8 mouse cellular contexts compared by ENCODE assay signal in genomic region chr6:55294549-55295131, GRCm38 (mm10). TPM values are rescaled to one million over a fixed set of nuclear protein-coding genes. Genes with fewer than 3 reads are reported as not detected.
DNase-seq lines count a peak whose midpoint lies in the region; ATAC-seq lines count a peak whose summit lies in the region.

No protein-coding gene starts in this region.

- H3K4me2 ChIP-seq in midbrain, embryonic 15.5 days: no peak overlapping the region
- no peak overlapping the region for H3K4me2 ChIP-seq in midbrain, embryonic 16.5 days (ENCODE audit: low read length)
- H3K4me2 ChIP-seq in hindbrain, embryonic 12.5 days (replicated peaks): no peak overlapping the region

- peak; percentile 23 for DNase-seq in forelimb bud, embryonic 11.5 days (ENCODE audit: low read depth, low spot score)
- DNase-seq in kidney, adult 9 months: peak; percentile 39
- DNase-seq in testis, postnatal 14 days (ENCODE audit: low spot score): no peak

- no peaks in the 10 kb centered on the region for H3K27me3 ChIP-seq in midbrain, embryonic 15.5 days (replicated peaks)
- H3K27me3 ChIP-seq in midbrain, embryonic 16.5 days (ENCODE audit: control insufficient read depth, insufficient read depth, low read depth, low read length): no peaks in the 10 kb centered on the region
- no peaks in the 10 kb centered on the region for H3K27me3 ChIP-seq in hindbrain, embryonic 12.5 days

- no peaks in the 10 kb centered on the region for H3K36me3 ChIP-seq in midbrain, embryonic 15.5 days (replicated peaks)
- peaks cover 9% of the 10 kb centered on the region for H3K36me3 ChIP-seq in midbrain, embryonic 16.5 days (ENCODE audit: control insufficient read depth, insufficient read depth, low read length)
- H3K36me3 ChIP-seq in hindbrain, embryonic 12.5 days: no peaks in the 10 kb centered on the region

- H3K9me3 ChIP-seq in midbrain, embryonic 15.5 days: no peaks in the 10 kb centered on the region
- H3K9me3 ChIP-seq in midbrain, embryonic 16.5 days (replicated peaks; ENCODE audit: control insufficient read depth, low read length, poor library complexity, severe bottlenecking): no peaks in the 10 kb centered on the region
- H3K9me3 ChIP-seq in hindbrain, embryonic 12.5 days (replicated peaks): no peaks in the 10 kb centered on the region

- ATAC-seq in midbrain, embryonic 15.5 days (replicated peaks): 0 out of 2 replicates have a peak, but pooled peaks have one; percentile 42
- ATAC-seq in midbrain, embryonic 16.5 days: no peak
- peak; percentile 60 for ATAC-seq in megakaryocyte progenitor cell, adult 5-6 weeks (replicated peaks; ENCODE audit: poor library complexity)
- no peak for ATAC-seq in hindbrain, embryonic 12.5 days (ENCODE audit: low FRiP score)
- ATAC-seq in frontal cortex, adult (ENCODE audit: low TSS enrichment): no peak

- H3K27ac ChIP-seq in midbrain, embryonic 15.5 days: no peak overlapping the region
- no peak overlapping the region for H3K27ac ChIP-seq in midbrain, embryonic 16.5 days (ENCODE audit: low read length)
- no peak overlapping the region for H3K27ac ChIP-seq in hindbrain, embryonic 12.5 days

- no peaks in the 10 kb centered on the region for H3K4me1 ChIP-seq in midbrain, embryonic 15.5 days
- peaks cover 3% of the 10 kb centered on the region; the same call in 1 of the 2 replicates for H3K4me1 ChIP-seq in midbrain, embryonic 16.5 days (ENCODE audit: control insufficient read depth, insufficient read depth, low read length)
- H3K4me1 ChIP-seq in hindbrain, embryonic 12.5 days: 0 out of 2 replicates have a peak, but pooled peaks cover 4% of the 10 kb centered on the region

- H3K4me3 ChIP-seq in midbrain, embryonic 15.5 days: no peak overlapping the region
- no peak overlapping the region for H3K4me3 ChIP-seq in midbrain, embryonic 16.5 days (ENCODE audit: low read depth, low read length)
- no peak overlapping the region for H3K4me3 ChIP-seq in hindbrain, embryonic 12.5 days

- no peak overlapping the region for H3K9ac ChIP-seq in midbrain, embryonic 15.5 days
- H3K9ac ChIP-seq in midbrain, embryonic 16.5 days (ENCODE audit: low read depth, low read length): no peak overlapping the region
- no peak overlapping the region for H3K9ac ChIP-seq in hindbrain, embryonic 12.5 days

- 48% methylated on average over 19 of the region's 19 CpGs for WGBS in midbrain, embryonic 15.5 days
- WGBS in midbrain, embryonic 16.5 days: 52% methylated on average over 19 of the region's 19 CpGs
- WGBS in hindbrain, embryonic 12.5 days: 61% methylated on average over 19 of the region's 19 CpGs

RNA-seq across cellular contexts. Expression of gene Aqp1, which starts 41.6 kb away (rescaled TPM):
- 4.5 and 4.9 TPM in 2 replicates for polyA plus RNA-seq in midbrain, embryonic 15.5 days (2015; fragmentation: Nextera tagmentation; extraction: Ambion mirVana)
- 4.8 and 5.4 TPM in 2 replicates for polyA plus RNA-seq in midbrain, embryonic 16.5 days (2015; fragmentation: Nextera tagmentation; extraction: Ambion mirVana)
- total RNA-seq in megakaryocyte progenitor cell, adult 5-6 weeks (2015): 15.4 and 24.8 TPM in 2 replicates
- total RNA-seq in megakaryocyte progenitor cell, adult 5-6 weeks (2017): 29.3 and 51.0 TPM in 2 replicates
- polyA plus RNA-seq in hindbrain, embryonic 12.5 days (2016; fragmentation: Nextera tagmentation; extraction: Ambion mirVana): 11.9 and 12.7 TPM in 2 replicates

Comparison
In these comparisons a context has a peak if more than half of its experiments do, and no peak if none do; other contexts are left out.
1. ATAC-seq: peak in midbrain, embryonic 15.5 days (single experiment) and megakaryocyte progenitor cell, adult 5-6 weeks (single experiment); none in midbrain, embryonic 16.5 days (single experiment), hindbrain, embryonic 12.5 days (single experiment) and frontal cortex, adult (single experiment).